Mouse (Mus musculus): Measurements from ENCODE around the gene Syt9. TPM values are rescaled to one million over a fixed set of nuclear protein-coding genes. Genes with fewer than 3 reads are reported as not detected.

The Syt9 gene
- polyA plus RNA-seq (2012; rRNA removed): 0.04 and 0.05 TPM in 2 replicates

DNA sequence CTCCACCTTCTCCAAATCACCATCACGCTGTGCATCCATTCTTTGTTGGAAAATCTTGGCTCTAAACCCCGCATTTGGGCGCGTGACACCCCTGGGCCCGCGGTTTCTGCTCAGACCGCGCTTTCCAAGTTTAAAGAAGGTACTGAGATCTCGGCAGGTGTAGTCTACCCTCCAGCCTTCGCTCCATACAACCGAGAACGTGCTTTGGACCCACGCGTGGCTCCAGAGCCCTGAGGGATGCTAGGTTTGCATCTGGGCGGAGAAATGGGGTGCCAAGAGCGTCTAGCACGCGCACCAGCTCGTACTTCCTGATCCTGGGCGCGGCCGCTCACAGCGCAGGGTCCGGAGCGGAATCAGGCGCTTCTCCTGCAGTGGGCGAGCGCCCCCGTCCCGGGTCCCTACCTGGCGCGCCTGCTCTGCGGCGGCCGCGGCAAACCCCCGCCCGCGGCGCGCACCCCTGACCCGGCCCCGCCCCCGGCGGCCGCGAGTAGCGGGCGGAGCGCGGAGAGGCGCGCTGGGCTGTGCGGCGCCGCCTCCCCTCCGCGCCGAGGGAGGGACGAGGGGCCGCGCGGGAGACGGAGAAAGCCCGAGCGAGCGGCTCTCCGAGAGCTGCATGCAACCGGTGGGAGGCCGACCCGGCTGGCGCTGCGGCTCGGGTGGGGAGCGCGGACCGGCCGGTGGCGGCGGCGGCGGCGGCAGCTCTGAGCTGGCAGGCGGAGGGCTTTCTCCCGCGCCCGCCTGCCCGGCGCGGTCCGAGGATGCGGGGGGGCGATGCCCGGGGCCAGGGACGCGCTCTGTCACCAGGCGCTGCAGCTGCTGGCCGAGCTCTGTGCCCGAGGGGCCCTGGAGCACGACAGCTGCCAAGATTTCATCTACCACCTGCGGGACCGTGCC lies at the start of gene Syt9:
Gene Syt9, plus strand, starts transcription at position 497 of the 894 bp plus-strand sequence.
- TF ChIP-seq POLR2A (IDR thresholded peaks at IDR 0.05; ENCODE audit: low read depth, low read length): no peak
- TF ChIP-seq CTCF (IDR thresholded peaks at IDR 0.05; ENCODE audit: extremely low read depth, insufficient read depth, insufficient read length, insufficient replicate concordance): no peak
- 2% methylated on average over 79 of the region's 102 CpGs for WGBS
- Histone ChIP-seq H3K4me3 (ENCODE audit: extremely low read depth, insufficient read depth, insufficient read length) (peak within 1 kb of the TSS; percentile 17; the same call in 1 of the 2 replicates), H3K27ac (ENCODE audit: insufficient read depth, low read length) (no peak within 1 kb of the TSS), H3K4me1 (ENCODE audit: control insufficient read depth, insufficient read depth, insufficient read length) (no peaks in the 10 kb centered on the region), H3K36me3 (ENCODE audit: control insufficient read depth, insufficient read depth, low read length) (no peaks in the 10 kb centered on the region), H3K27me3 (ENCODE audit: control insufficient read depth, insufficient read depth, low read length) (peaks cover 8% of the 10 kb centered on the region)
- DNase-seq (ENCODE audit: low read depth in 1 of 2, low spot score in 2 of 2): no peak

DNA sequence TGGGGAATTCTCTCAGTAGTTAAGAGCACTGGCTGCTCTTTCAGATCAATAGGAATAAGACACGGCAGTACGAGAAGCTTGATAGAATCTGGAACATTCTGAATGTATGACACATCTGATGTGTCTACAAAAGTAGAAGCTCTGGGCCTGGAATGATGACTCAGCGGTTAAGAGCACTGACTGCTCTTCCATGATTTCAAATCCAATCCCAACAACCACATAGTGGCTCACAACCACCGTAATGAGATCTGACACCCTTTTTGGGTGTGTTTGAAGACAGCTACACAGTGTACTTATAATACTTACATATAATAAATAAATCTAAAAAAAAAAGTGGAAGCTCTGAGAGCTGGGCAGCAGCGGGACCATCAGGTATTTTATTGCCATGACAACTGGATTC lies 31.5 kb upstream of the Syt9 start:
- 87% methylated on average over 5 of the region's 5 CpGs for WGBS

DNA sequence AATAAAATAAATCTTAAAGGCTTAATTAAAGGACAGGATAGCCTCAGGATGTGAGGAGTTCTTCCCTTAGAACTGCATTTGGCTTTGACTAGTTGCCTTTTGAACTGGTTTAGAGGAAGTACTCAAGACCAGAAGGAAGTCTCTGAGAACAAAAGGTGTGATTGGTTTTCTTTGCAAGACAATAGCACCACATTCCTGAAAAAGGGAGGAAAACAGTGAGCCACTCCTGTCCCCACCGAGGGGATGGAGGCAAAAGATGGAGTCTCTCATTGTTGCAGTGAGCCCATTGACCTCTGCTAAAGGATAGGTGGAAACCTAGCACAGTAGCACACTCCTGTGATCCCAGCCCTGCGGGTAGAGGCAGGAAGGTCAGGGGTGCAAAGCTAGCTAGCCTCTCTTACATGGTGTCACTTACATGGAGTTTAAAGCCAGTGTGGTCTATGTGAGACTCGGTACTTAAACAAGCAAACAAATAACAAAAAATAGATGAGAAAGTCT lies 30.9 kb upstream of the Syt9 start:
- TF ChIP-seq POLR2A (IDR thresholded peaks at IDR 0.05; ENCODE audit: low read depth, low read length) (no peak), CTCF (IDR thresholded peaks at IDR 0.05; ENCODE audit: extremely low read depth, insufficient read depth, insufficient read length, insufficient replicate concordance) (no peak)
- WGBS: 51% methylated on average over 3 of the region's 3 CpGs
- DNase-seq (ENCODE audit: low read depth in 1 of 2, low spot score in 2 of 2): no peak
- Histone ChIP-seq H3K27ac (ENCODE audit: insufficient read depth, low read length) (no peak overlapping the region), H3K4me1 (ENCODE audit: control insufficient read depth, insufficient read depth, insufficient read length) (no peaks in the 10 kb centered on the region), H3K4me3 (ENCODE audit: extremely low read depth, insufficient read depth, insufficient read length) (no peak overlapping the region), H3K36me3 (ENCODE audit: control insufficient read depth, insufficient read depth, low read length) (no peaks in the 10 kb centered on the region), H3K27me3 (ENCODE audit: control insufficient read depth, insufficient read depth, low read length) (no peaks in the 10 kb centered on the region)

More for the DNA sequence above, 31.5 kb upstream of the Syt9 start:
- no peak for DNase-seq (ENCODE audit: low read depth in 1 of 2, low spot score in 2 of 2)
- H3K36me3 ChIP-seq (ENCODE audit: control insufficient read depth, insufficient read depth, low read length): no peaks in the 10 kb centered on the region
- no peaks in the 10 kb centered on the region for H3K4me1 ChIP-seq (ENCODE audit: control insufficient read depth, insufficient read depth, insufficient read length)
- H3K27me3 ChIP-seq (ENCODE audit: control insufficient read depth, insufficient read depth, low read length): no peaks in the 10 kb centered on the region
- TF ChIP-seq POLR2A (IDR thresholded peaks at IDR 0.05; ENCODE audit: low read depth, low read length) (no peak), CTCF (IDR thresholded peaks at IDR 0.05; ENCODE audit: extremely low read depth, insufficient read depth, insufficient read length, insufficient replicate concordance) (no peak)
- no peak overlapping the region for H3K27ac ChIP-seq (ENCODE audit: insufficient read depth, low read length)
- H3K4me3 ChIP-seq (ENCODE audit: extremely low read depth, insufficient read depth, insufficient read length): no peak overlapping the region

DNA sequence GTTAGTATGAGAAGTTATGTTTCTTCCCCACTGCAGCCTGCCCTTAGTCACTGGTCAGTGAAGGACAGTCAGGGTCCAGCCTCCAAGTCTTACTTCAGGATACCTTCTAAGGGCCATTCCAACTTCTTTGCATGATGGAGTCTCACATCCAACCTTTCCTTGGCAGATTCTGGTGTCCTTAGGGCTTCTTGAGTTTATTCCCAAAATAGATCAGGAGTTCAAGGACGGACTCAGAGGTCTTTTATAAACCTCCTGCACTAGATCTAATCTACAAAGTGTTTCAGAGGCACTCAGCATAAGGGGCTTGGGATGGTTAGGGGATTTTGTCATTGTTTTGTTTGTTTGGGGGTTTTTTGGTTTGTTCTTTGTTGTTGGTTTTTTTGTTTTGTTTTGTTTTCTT lies 30.3 kb upstream of the Syt9 start:
- no peak overlapping the region for H3K4me3 ChIP-seq (ENCODE audit: extremely low read depth, insufficient read depth, insufficient read length)
- no peaks in the 10 kb centered on the region for H3K27me3 ChIP-seq (ENCODE audit: control insufficient read depth, insufficient read depth, low read length)
- H3K27ac ChIP-seq (ENCODE audit: insufficient read depth, low read length): no peak overlapping the region
- no peak for DNase-seq (ENCODE audit: low read depth in 1 of 2, low spot score in 2 of 2)
- 61% methylated on average over 1 of the region's 1 CpGs for WGBS
- no peaks in the 10 kb centered on the region for H3K36me3 ChIP-seq (ENCODE audit: control insufficient read depth, insufficient read depth, low read length)
- TF ChIP-seq POLR2A (IDR thresholded peaks at IDR 0.05; ENCODE audit: low read depth, low read length) (no peak), CTCF (IDR thresholded peaks at IDR 0.05; ENCODE audit: extremely low read depth, insufficient read depth, insufficient read length, insufficient replicate concordance) (no peak)
- H3K4me1 ChIP-seq (ENCODE audit: control insufficient read depth, insufficient read depth, insufficient read length): no peaks in the 10 kb centered on the region

DNA sequence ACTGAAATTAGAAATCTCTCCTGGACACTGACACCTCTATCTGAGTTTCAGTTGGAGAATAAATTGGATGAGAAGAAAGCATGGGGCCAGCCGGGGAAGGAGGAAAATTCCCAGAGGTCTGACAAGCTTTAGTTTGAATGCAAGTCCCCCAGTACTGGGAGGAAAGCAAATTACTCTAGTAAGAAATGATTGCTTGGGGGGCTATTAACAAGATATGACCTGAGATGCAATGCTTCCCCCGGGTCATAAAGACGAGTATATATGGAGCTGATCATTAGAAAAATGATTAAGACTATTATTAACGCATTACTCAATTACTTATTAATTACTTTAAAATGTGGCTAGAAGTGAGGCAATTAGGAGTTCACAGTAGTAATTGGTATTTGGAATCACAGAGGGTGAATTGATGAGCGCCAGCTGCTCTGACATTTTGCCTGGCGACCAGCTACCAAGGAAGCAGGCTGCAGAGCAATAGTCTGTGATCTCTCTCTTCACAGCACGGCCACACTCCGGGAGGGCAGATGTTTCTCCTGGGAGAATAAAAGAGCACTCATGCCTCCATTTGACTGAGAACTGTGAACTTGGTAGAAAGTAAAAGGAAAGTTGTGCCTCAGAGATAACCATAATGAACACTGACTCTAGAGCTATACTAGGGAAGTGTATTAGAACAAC lies 28.9 kb upstream of the Syt9 start:
- 71% methylated on average over 8 of the region's 8 CpGs for WGBS
- no peak for DNase-seq (ENCODE audit: low read depth in 1 of 2, low spot score in 2 of 2)
- no peak for TF ChIP-seq CTCF (IDR thresholded peaks at IDR 0.05; ENCODE audit: extremely low read depth, insufficient read depth, insufficient read length, insufficient replicate concordance)
- no peak for TF ChIP-seq POLR2A (IDR thresholded peaks at IDR 0.05; ENCODE audit: low read depth, low read length)
- Histone ChIP-seq H3K27ac (ENCODE audit: insufficient read depth, low read length) (no peak overlapping the region), H3K4me3 (ENCODE audit: extremely low read depth, insufficient read depth, insufficient read length) (no peak overlapping the region), H3K36me3 (ENCODE audit: control insufficient read depth, insufficient read depth, low read length) (no peaks in the 10 kb centered on the region), H3K27me3 (ENCODE audit: control insufficient read depth, insufficient read depth, low read length) (no peaks in the 10 kb centered on the region), H3K4me1 (ENCODE audit: control insufficient read depth, insufficient read depth, insufficient read length) (no peaks in the 10 kb centered on the region)

DNA sequence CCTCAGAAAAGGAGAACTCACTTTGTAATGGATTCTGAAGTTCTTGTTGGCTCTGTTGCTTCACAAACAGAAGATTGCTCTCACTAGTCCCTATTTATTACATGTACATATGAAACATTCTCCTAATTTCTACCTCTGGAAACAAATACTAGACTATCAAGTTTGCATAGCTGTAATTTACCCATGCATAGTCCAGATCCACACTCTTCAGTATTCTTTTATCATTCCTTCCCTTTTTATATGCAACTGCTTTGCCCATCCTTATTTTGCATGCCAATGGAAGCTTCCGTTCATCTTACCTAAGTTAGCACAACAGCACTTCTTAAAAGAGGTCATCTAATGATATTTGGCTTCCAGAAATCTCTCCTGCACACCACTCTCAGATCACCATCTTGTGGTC lies 21.3 kb upstream of the Syt9 start:
- no peaks in the 10 kb centered on the region for H3K36me3 ChIP-seq (ENCODE audit: control insufficient read depth, insufficient read depth, low read length)
- TF ChIP-seq POLR2A (IDR thresholded peaks at IDR 0.05; ENCODE audit: low read depth, low read length) (no peak), CTCF (IDR thresholded peaks at IDR 0.05; ENCODE audit: extremely low read depth, insufficient read depth, insufficient read length, insufficient replicate concordance) (no peak)
- H3K27me3 ChIP-seq (ENCODE audit: control insufficient read depth, insufficient read depth, low read length): no peaks in the 10 kb centered on the region
- H3K27ac ChIP-seq (ENCODE audit: insufficient read depth, low read length): no peak overlapping the region
- no peak for DNase-seq (ENCODE audit: low read depth in 1 of 2, low spot score in 2 of 2)
- 78% methylated on average over 1 of the region's 1 CpGs for WGBS
- no peak overlapping the region for H3K4me3 ChIP-seq (ENCODE audit: extremely low read depth, insufficient read depth, insufficient read length)
- no peaks in the 10 kb centered on the region for H3K4me1 ChIP-seq (ENCODE audit: control insufficient read depth, insufficient read depth, insufficient read length)

Data from spleen, adult 2 months (tissue).